Mouse (Mus musculus) MEL (cell line): ENCODE data around the gene Zfp42. TPM values are rescaled to one million over a fixed set of nuclear protein-coding genes. Genes with fewer than 3 reads are reported as not detected.

Source experiments
- DNase-seq: peaks from one replicate; pipeline ENCODE4 v3.0.0; 2011; ENCODE audit warnings: low read depth, low spot score
- H3K27ac ChIP-seq: 2 replicates; pipeline ENCODE4 v1.5.1; 2012; ENCODE audit warnings: low read depth, mild to moderate bottlenecking, control low read depth, low read length, moderate library complexity; ENCODE audit not compliant: control insufficient read depth
- H3K27me3 ChIP-seq, 2 experiments: fragments of 150-350 bp in 1 of 2; sonication (generic) in 1 of 2; 2 replicates each; pipeline ENCODE4 v1.6.1; 2012; ENCODE audit warnings: low read length in 2 of 2, mild to moderate bottlenecking in 2 of 2, improper control_type of control experiment in 1 of 2, moderate library complexity in 1 of 2; ENCODE audit not compliant: insufficient read depth in 2 of 2, control insufficient read depth in 1 of 2
- H3K36me3 ChIP-seq, 2 experiments: 2 replicates each; pipeline ENCODE4 v1.6.1; 2012 to 2014; ENCODE audit warnings: low read length in 2 of 2, improper control_type of control experiment in 1 of 2, inconsistent platforms in 1 of 2, mild to moderate bottlenecking in 1 of 2; ENCODE audit not compliant: insufficient read depth in 2 of 2, control insufficient read depth in 1 of 2
- H3K4me1 ChIP-seq, 2 experiments: fragments of 150-350 bp in 1 of 2; sonication (generic) in 1 of 2; 2 replicates each; pipeline ENCODE4 v1.6.1; 2012; ENCODE audit warnings: low read length in 2 of 2, improper control_type of control experiment in 1 of 2, mild to moderate bottlenecking in 1 of 2; ENCODE audit not compliant: insufficient read depth in 2 of 2, control insufficient read depth in 1 of 2
- H3K4me3 ChIP-seq, 2 experiments: fragments of 150-350 bp in 1 of 2; sonication (generic) in 1 of 2; 2 replicates each; pipeline ENCODE4 v1.5.1; 2012; ENCODE audit warnings: low read depth in 2 of 2, low read length in 2 of 2, mild to moderate bottlenecking in 2 of 2, moderate library complexity in 2 of 2, control low read depth in 1 of 2, improper control_type of control experiment in 1 of 2; ENCODE audit not compliant: control insufficient read depth in 1 of 2, insufficient read depth in 1 of 2
- H3K79me2 ChIP-seq: 2 replicates; pipeline ENCODE4 v1.6.1; 2012; ENCODE audit warnings: mild to moderate bottlenecking, low read length, moderate library complexity; ENCODE audit not compliant: control insufficient read depth, poor library complexity, insufficient read depth
- H3K9ac ChIP-seq: 2 replicates; pipeline ENCODE4 v1.6.1; 2012; ENCODE audit warnings: low read depth, mild to moderate bottlenecking, control low read depth, low read length, moderate library complexity; ENCODE audit not compliant: control insufficient read depth, poor library complexity, severe bottlenecking
- H3K9me3 ChIP-seq: fragments of 150-350 bp; sonication (generic); replicated peaks from 2 replicates; pipeline ENCODE4 v1.6.1; 2012; ENCODE audit warnings: mild to moderate bottlenecking, low read length, improper control_type of control experiment, moderate library complexity; ENCODE audit not compliant: insufficient read depth
- CHD1 ChIP-seq: IDR thresholded peaks from 2 replicates; pipeline ENCODE4 v1.6.1; 2012; ENCODE audit warnings: low read depth, mild to moderate bottlenecking, inconsistent platforms, low read length, improper control_type of control experiment
- CHD2 ChIP-seq: IDR thresholded peaks from 2 replicates; pipeline ENCODE4 v1.6.1; 2011; ENCODE audit warnings: low read length, improper control_type of control experiment
- CTCF ChIP-seq, 3 experiments: IDR thresholded peaks in 2 of 3; conservative IDR thresholded peaks in 1 of 3; 2 replicates each; pipeline ENCODE4 v1.5.1; 2011 to 2012; ENCODE audit warnings: low read length in 3 of 3, low read depth in 2 of 3, mild to moderate bottlenecking in 2 of 3, improper control_type of control experiment in 1 of 3, inconsistent platforms in 1 of 3, mixed read lengths in 1 of 3, moderate library complexity in 1 of 3; ENCODE audit not compliant: control insufficient read depth in 1 of 3, insufficient read depth in 1 of 3, poor library complexity in 1 of 3, severe bottlenecking in 1 of 3
- EP300 ChIP-seq, 2 experiments: IDR thresholded peaks; 2 replicates each; pipeline ENCODE4 v1.6.1; 2011; ENCODE audit warnings: improper control_type of control experiment in 2 of 2, low read length in 2 of 2, low read depth in 1 of 2, mild to moderate bottlenecking in 1 of 2
- ETS1 ChIP-seq: IDR thresholded peaks from 2 replicates; pipeline ENCODE4 v1.6.1; 2012; ENCODE audit warnings: low read depth, mild to moderate bottlenecking, inconsistent platforms, low read length, improper control_type of control experiment, moderate library complexity
- GABPA ChIP-seq: IDR thresholded peaks from 2 replicates; pipeline ENCODE4 v1.6.1; 2012; ENCODE audit warnings: low read depth, mild to moderate bottlenecking, inconsistent platforms, low read length, improper control_type of control experiment, moderate library complexity
- GATA1 ChIP-seq: IDR thresholded peaks from 2 replicates; pipeline ENCODE4 v1.6.1; 2011; ENCODE audit warnings: low read depth, low read length, improper control_type of control experiment
- HCFC1 ChIP-seq: IDR thresholded peaks from 2 replicates; pipeline ENCODE4 v1.6.1; 2012; ENCODE audit warnings: low read depth, mild to moderate bottlenecking, inconsistent platforms, low read length, improper control_type of control experiment, moderate library complexity
- MAFK ChIP-seq: IDR thresholded peaks from 2 replicates; pipeline ENCODE4 v1.6.1; 2011; ENCODE audit warnings: low read depth, mild to moderate bottlenecking, low read length, improper control_type of control experiment, borderline replicate concordance
- MAZ ChIP-seq: IDR thresholded peaks from 2 replicates; pipeline ENCODE4 v1.6.1; 2012; ENCODE audit warnings: low read depth, mild to moderate bottlenecking, inconsistent platforms, low read length, improper control_type of control experiment
- MXI1 ChIP-seq: IDR thresholded peaks from 2 replicates; pipeline ENCODE4 v1.6.1; 2011; ENCODE audit warnings: mild to moderate bottlenecking, low read depth, low read length, improper control_type of control experiment
- NRF1 ChIP-seq: IDR thresholded peaks from 2 replicates; pipeline ENCODE4 v1.6.1; 2014; ENCODE audit warnings: low read depth, mild to moderate bottlenecking, inconsistent platforms, low read length, improper control_type of control experiment, moderate library complexity; ENCODE audit not compliant: poor library complexity, insufficient read depth, severe bottlenecking
- POLR2AphosphoS2 ChIP-seq: IDR thresholded peaks from 2 replicates; pipeline ENCODE4 v1.6.1; 2011; ENCODE audit warnings: low read length, improper control_type of control experiment
- POLR2AphosphoS5 ChIP-seq: IDR thresholded peaks from 2 replicates; pipeline ENCODE4 v1.6.1; 2012; ENCODE audit warnings: low read depth, borderline replicate concordance, mild to moderate bottlenecking, inconsistent platforms, low read length, moderate library complexity, mixed read lengths
- RAD21 ChIP-seq: IDR thresholded peaks from 2 replicates; pipeline ENCODE4 v1.6.1; 2011; ENCODE audit warnings: mild to moderate bottlenecking, low read depth, low read length, improper control_type of control experiment
- SIN3A ChIP-seq: IDR thresholded peaks from 2 replicates; pipeline ENCODE4 v1.6.1; 2012; ENCODE audit warnings: low read length, improper control_type of control experiment, inconsistent platforms
- SMC3 ChIP-seq: IDR thresholded peaks from 2 replicates; pipeline ENCODE4 v1.6.1; 2011; ENCODE audit warnings: low read depth, low read length, improper control_type of control experiment
- TAL1 ChIP-seq: IDR thresholded peaks from 2 replicates; pipeline ENCODE4 v1.6.1; 2012; ENCODE audit warnings: mild to moderate bottlenecking, inconsistent platforms, low read length, moderate library complexity, mixed read lengths
- TBP ChIP-seq: IDR thresholded peaks from 2 replicates; pipeline ENCODE4 v1.8.0; 2011; ENCODE audit warnings: low read depth, low read length, improper control_type of control experiment
- USF2 ChIP-seq, 2 experiments: IDR thresholded peaks; 2 replicates each; pipeline ENCODE4 v1.6.1; 2011 to 2012; ENCODE audit warnings: improper control_type of control experiment in 2 of 2, low read length in 2 of 2, borderline replicate concordance in 1 of 2, inconsistent platforms in 1 of 2, low read depth in 1 of 2, mild to moderate bottlenecking in 1 of 2; ENCODE audit not compliant: insufficient read depth in 1 of 2
- polyA plus RNA-seq, 2 experiments: library from polyadenylated mRNA; stranded (reverse) in 1 of 2; unstranded in 1 of 2; fragments of >175 nt in 1 of 2; fragments of >200 nt in 1 of 2; gene quantifications; 2 replicates each; pipeline versions ENCODE4 v1.2.1 to v1.2.4; 2012; ENCODE audit warnings: low replicate concordance in 2 of 2, low read depth in 1 of 2; ENCODE audit not compliant: insufficient read length in 2 of 2, insufficient read depth in 1 of 2, missing spikeins in 1 of 2
- total RNA-seq: library from RNA; depleted of rRNA; stranded (reverse); fragments of 300-350 nt; gene quantifications from 2 replicates; pipeline ENCODE4 v1.2.3, GENCODE M21; 2012

The Zfp42 gene
- total and polyA plus RNA-seq, 3 experiments: not detected

DNA sequence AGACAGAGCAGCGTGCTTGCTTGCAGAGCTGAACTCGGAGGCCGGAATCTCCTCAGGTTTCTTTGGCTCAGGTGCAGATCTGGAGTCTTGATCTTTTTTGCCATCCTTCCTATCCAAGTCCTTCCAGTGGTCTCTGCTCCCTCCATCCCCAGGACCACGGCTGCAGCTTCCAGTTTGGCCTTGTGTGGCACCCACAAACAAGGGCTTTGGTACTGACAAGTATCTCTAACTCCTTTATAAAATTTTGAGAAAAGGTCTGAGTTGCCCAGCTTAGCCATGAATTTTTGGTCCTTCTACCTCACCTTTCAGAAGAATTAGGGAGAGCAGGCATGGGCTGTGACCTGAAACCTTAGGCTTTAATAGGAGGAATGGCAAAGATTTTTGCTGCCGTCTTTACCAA is 17.0 kb downstream of the Zfp42 start:
- Histone ChIP-seq H3K27me3 (no peaks in the 10 kb centered on the region), H3K4me1 (no peaks in the 10 kb centered on the region)
- TF ChIP-seq SIN3A: no peak
- no peak for TF ChIP-seq TAL1
- TF ChIP-seq TBP: no peak
- no peak for TF ChIP-seq MAZ
- no peak for TF ChIP-seq POLR2AphosphoS2
- TF ChIP-seq MAFK: no peak
- no peak for TF ChIP-seq GABPA
- TF ChIP-seq USF2 (IDR thresholded peaks at IDR 0.05; ENCODE audit: borderline replicate concordance in 1 of 2, insufficient read depth in 1 of 2, low read depth in 1 of 2, low read length in 2 of 2): no peak
- TF ChIP-seq GATA1: no peak
- TF ChIP-seq CTCF (IDR thresholded peaks at IDR 0.05 in 2 of 3, conservative IDR thresholded peaks at IDR 0.05 in 1 of 3; ENCODE audit: control insufficient read depth in 1 of 3, insufficient read depth in 1 of 3, low read depth in 2 of 3, low read length in 3 of 3, poor library complexity in 1 of 3, severe bottlenecking in 1 of 3): no peak
- TF ChIP-seq EP300 (IDR thresholded peaks at IDR 0.05; ENCODE audit: low read depth in 1 of 2, low read length in 2 of 2): no peak
- TF ChIP-seq SMC3: no peak
- TF ChIP-seq MXI1: no peak
- TF ChIP-seq POLR2AphosphoS5: no peak
- TF ChIP-seq HCFC1: no peak
- no peak for TF ChIP-seq ETS1
- TF ChIP-seq RAD21: no peak
- no peak for TF ChIP-seq NRF1
- TF ChIP-seq CHD2: no peak
- TF ChIP-seq, all 39 proteins: peak for 0
- no peak for DNase-seq
- Histone ChIP-seq H3K9me3 (no peaks in the 10 kb centered on the region), H3K36me3 (no peaks in the 10 kb centered on the region), H3K79me2 (no peaks in the 10 kb centered on the region), H3K9ac (no peak overlapping the region), H3K4me3 (no peak overlapping the region), H3K27ac (no peak overlapping the region)

- no peak for DNase-seq
- TF ChIP-seq CHD1: no peak
- TF ChIP-seq, all 39 proteins: peak for 0
- no peak overlapping the region for H3K27ac ChIP-seq
- no peak overlapping the region for H3K4me3 ChIP-seq
- no peaks in the 10 kb centered on the region for H3K36me3 ChIP-seq
- H3K9me3 ChIP-seq: no peaks in the 10 kb centered on the region
- H3K79me2 ChIP-seq: no peaks in the 10 kb centered on the region
- H3K4me1 ChIP-seq: no peaks in the 10 kb centered on the region
- H3K27me3 ChIP-seq: no peaks in the 10 kb centered on the region
- H3K9ac ChIP-seq: no peak overlapping the region
These were observed 17.9 kb downstream of the Zfp42 start for GRCm38 (mm10) chr8:43288840-43289239.
